Mouse (Mus musculus) left cerebral cortex, adult 18-20 months (tissue): Measurements from ENCODE around the gene Metap2. TPM values are rescaled to one million over a fixed set of nuclear protein-coding genes. Genes with fewer than 3 reads are reported as not detected.

Experiments
- total RNA-seq, 2 experiments: library from RNA; stranded (reverse); gene quantifications; 2 replicates each; pipeline ENCODE4 v1.2.3; 2021

Gene Metap2
- total RNA-seq, 2 experiments from 2014 or later = 103 to 113 TPM

Other genes with a start within 250 kb of the Metap2 start
- not detected for gene Usp44, start 65.5 kb downstream of the Metap2 start, total RNA-seq
- gene Vezt, start 138.7 kb upstream of the Metap2 start, total RNA-seq = 10 to 100 TPM; 78.6 to 81.6 TPM
- gene Fgd6, start 138.9 kb upstream of the Metap2 start, total RNA-seq = 10 to 100 TPM in 1 of 2 experiments, 1 to 10 TPM in 1; 9.4 to 11.7 TPM